Mouse (Mus musculus): ENCODE results near the gene Ttc5.

- no peak for TF ChIP-seq CTCF (IDR thresholded peaks at IDR 0.05; ENCODE audit: low read depth)
- no peak for TF ChIP-seq EP300 (IDR thresholded peaks at IDR 0.05; ENCODE audit: low read depth)
Measured at GRCm38 (mm10) chr14:50796464-50796863, 11.1 kb upstream of the Ttc5 start.
